Mouse (Mus musculus) brain, embryonic 14.5 days (tissue): ENCODE results near the gene Mllt10.

ENCODE experiments used
- CTCF ChIP-seq: fragments of 200-500 bp; IDR thresholded peaks from 2 replicates; pipeline ENCODE4 v1.5.1; 2012; ENCODE audit warnings: inconsistent platforms, mild to moderate bottlenecking, moderate library complexity, borderline replicate concordance; ENCODE audit not compliant: insufficient read depth, insufficient read length; ENCODE audit errors: extremely low read depth
- POLR2A ChIP-seq: fragments of 200-500 bp; IDR thresholded peaks from 2 replicates; pipeline ENCODE4 v1.6.1; 2012; ENCODE audit warnings: mild to moderate bottlenecking, inconsistent platforms, borderline replicate concordance; ENCODE audit not compliant: poor library complexity, insufficient read depth, insufficient read length, severe bottlenecking; ENCODE audit errors: extremely low read depth

DNA sequence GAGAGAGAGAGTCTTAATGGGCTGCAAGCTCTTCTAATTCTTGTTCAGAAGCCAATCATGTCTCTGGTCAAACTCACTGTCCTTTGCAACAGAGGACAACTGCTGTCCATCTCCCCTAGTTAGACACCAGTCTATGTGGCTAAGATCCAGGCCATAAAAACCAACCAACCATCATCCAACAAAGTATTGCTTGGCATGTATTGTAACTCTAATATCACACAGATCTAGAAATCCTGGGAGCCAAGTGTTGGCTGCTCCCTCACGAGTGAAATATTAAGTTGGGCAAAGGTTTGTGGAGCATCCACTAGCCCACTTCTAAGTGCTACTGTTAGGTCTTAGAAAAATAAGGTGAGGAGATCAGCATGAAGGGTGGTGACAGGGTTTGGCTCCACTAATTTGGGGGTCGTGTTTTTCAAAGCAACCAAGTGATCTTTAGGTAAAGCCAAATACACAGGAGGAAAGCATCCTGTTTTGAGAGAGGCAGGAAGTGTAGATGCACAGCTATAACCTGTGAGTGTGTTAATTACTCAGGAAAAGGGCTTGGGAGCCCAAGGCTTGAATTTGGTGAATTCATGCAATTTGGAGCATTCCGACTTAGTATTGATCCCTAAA is 16.8 kb upstream of the Mllt10 start:
- TF ChIP-seq CTCF (no peak), POLR2A (no peak)
